Mouse (Mus musculus) liver, embryonic 18 days (tissue): ENCODE results near the gene Gpr37l1. TPM values are rescaled to one million over a fixed set of nuclear protein-coding genes. Genes with fewer than 3 reads are reported as not detected.

Experiments used
- polyA plus RNA-seq: library from polyadenylated mRNA; depleted of rRNA; stranded (reverse); fragments of >200 nt; gene quantifications from 2 replicates; pipeline ENCODE4 v1.2.3, GENCODE M21; 2012; rRNA removed

Gpr37l1 gene
- not detected in 2 replicates for polyA plus RNA-seq

GRCm38 (mm10) chr1:135167435-135167834 lies at the start of gene Gpr37l1:
Gene Gpr37l1, minus strand, starts transcription at chr1:135167681.

GRCm38 (mm10) chr1:135146077-135146945 lies 21.2 kb downstream of the Gpr37l1 start, which contains the start of gene Arl8a:
Gene Arl8a, plus strand, starts transcription at chr1:135146824.

DNA sequence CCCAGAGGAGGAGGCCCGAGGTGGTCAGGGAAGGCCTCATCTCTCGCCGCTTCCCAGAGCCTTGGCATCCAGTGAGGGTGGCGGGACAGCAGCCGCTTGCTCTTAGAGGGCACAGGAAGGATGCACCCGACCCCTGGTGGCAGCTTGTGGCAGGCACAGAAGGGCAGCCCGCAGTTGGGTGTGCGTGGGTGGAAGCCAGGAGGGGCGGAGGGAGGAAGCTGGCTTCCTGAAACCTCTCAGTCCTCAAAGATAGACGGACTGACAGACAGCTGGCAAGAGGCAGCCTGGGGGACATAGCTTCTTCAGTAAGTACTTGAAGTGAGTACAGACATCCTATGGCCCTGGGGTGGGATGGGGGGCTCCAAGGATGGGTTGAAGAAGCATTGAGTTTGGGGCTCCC lies 35.0 kb downstream of the Gpr37l1 start, which contains the start of gene Ptpn7:
Ptpn7 (plus strand) TSS at position 228 of the 400 bp plus-strand sequence.

Other genes with a start within 250 kb of the Gpr37l1 start
- gene Ppp1r12b, start 211.7 kb downstream of the Gpr37l1 start, polyA plus RNA-seq: 1.3 TPM in 2 replicates
- gene Ube2t, start 205.1 kb downstream of the Gpr37l1 start, polyA plus RNA-seq: 10.7 and 11.9 TPM in 2 replicates
- gene Lgr6, start 62.4 kb downstream of the Gpr37l1 start, polyA plus RNA-seq: 0.05 and 0.06 TPM in 2 replicates
- 9.6 and 10.0 TPM in 2 replicates for gene Ptpn7, start 35.0 kb downstream of the Gpr37l1 start, polyA plus RNA-seq
- 14.8 and 15.0 TPM in 2 replicates for gene Arl8a, start 20.9 kb downstream of the Gpr37l1 start, polyA plus RNA-seq
- gene Elf3, start 90.9 kb upstream of the Gpr37l1 start, polyA plus RNA-seq: 0.70 and 0.71 TPM in 2 replicates
- gene Rnpep, start 116.4 kb upstream of the Gpr37l1 start, polyA plus RNA-seq: 11.3 and 12.4 TPM in 2 replicates
- 23.3 and 24.1 TPM in 2 replicates for gene Timm17a, start 146.1 kb upstream of the Gpr37l1 start, polyA plus RNA-seq
- 0.30 and 0.44 TPM in 2 replicates for gene Lmod1, start 157.1 kb upstream of the Gpr37l1 start, polyA plus RNA-seq
- 0.53 and 0.78 TPM in 2 replicates for gene Shisa4, start 207.6 kb upstream of the Gpr37l1 start, polyA plus RNA-seq